Mouse (Mus musculus) right cerebral cortex, postnatal 10 days (tissue): Measurements from ENCODE around the gene Rabep2.

ENCODE experiments used
- DNase-seq, 2 experiments: peaks; one replicate each; pipeline ENCODE4 v3.0.0; 2021; ENCODE audit warnings: low spot score in 2 of 2

Rabep2 gene

DNA sequence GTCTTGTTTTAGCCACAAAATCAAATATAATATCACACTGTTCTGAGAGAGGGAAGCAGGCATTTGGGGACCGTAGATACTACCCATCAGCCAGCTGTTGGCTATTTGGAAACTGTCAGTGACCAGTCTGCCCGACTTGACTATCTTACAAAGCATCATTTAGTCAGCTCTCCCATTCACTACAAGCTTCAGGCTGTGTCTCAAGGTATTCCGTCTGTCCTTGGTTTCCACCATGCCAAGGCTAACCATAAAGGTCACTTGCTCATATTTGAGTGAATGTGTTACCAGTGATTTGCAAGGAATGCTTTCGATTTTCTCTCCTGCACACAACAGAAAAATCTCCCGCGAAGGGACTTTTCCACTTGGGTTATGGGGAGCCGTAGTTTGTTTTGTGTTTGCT lies 6.2 kb downstream of the Rabep2 start:
- DNase-seq, result no peak

DNA sequence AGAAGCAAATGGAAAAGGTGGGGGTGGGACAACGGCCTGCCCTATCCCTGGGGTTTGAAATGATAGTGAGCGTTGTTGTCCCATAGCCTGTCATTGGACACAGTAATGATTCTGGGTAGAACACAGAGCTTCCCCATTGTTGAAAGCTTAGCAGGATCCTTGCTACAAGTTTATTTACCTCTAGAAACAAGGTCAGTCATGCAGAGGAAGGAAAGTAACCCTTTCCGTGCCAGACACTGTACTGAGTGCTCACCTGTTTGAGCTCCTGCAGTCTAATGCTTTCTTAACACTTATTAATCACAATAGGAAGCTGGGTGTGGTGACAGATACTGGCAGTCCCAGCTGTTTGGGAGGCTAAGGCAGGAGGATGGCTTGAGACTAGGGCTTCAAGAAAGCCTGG lies 7.2 kb downstream of the Rabep2 start:
- no peak for DNase-seq

DNA sequence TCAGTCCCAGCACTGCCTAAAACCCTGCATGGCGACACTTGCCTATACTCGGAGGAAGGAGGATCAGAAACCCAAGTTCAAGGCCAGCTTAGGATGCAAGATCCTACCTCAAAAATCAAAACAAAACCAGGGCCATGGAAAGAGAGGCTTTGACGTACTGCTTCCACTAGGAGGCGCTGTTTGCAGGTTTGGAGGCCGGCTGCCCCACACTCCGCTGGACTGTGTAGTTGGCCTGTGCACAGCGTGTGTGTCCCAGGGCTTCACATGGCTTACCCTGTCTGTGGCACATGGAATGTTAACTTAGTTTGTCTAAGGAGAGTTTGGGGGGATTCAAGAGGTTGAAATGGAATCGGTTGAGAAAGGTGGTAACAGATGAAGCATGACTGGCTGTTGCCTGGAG lies 8.3 kb downstream of the Rabep2 start:
- peak in 1 of 2 experiments; percentile 38 for DNase-seq

DNA sequence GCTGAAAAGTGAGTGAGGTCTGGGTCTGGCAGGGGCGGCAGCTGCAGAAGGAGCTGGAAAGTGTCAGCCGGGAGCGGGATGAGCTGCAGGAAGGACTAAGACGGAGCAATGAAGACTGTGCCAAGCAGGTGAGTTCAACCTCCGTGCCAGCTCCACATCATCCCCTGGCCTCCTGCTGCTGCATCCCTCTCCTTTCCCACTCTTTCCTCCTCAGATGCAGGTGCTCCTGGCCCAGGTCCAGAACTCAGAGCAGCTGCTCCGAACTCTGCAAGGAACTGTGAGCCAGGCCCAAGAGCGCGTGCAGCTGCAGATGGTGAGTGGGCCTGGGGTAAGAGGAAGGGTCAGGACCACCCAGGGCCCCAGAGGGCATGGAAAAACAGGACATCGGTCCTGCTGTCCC lies 11.6 kb downstream of the Rabep2 start:
- no peak for DNase-seq

DNA sequence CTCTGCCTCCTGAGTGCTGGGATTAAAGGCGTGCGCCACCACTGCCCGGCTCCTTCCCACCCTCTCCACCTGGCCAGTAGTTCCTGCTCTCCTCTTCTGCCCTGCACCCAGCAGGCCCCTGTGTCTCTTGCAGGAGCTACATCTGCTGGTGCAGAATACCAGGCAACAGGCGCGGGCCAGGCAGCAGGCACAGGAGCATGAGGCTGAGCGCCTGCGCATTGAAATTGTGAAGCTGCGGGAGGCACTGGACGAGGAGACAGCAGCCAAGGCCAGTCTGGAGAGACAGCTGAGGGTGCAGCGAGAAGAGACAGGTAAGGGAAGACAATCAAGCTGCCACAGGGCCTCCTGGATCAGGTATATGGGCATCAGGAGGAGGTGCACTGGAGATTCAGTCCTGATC lies 15.4 kb downstream of the Rabep2 start:
- DNase-seq, result no peak

DNA sequence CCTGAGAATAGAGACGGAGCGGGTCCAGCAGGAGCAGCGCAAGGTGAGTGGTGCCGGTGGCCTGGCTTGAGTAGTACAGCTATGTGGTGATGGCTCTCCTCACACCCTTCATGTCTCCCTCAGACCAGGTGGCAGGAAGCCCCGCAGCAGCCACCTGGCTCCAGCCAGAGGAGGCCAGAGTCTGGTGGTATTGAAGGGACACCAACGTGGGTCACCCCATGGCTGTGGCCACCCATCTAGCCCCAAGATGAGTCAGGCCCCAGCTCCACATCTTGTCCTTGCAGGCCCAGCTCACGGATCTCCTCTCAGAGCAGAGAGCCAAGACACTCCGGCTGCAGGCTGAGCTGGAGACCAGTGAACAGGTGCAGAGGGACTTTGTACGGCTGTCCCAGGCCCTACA lies 16.0 kb downstream of the Rabep2 start:
- no peak for DNase-seq

DNA sequence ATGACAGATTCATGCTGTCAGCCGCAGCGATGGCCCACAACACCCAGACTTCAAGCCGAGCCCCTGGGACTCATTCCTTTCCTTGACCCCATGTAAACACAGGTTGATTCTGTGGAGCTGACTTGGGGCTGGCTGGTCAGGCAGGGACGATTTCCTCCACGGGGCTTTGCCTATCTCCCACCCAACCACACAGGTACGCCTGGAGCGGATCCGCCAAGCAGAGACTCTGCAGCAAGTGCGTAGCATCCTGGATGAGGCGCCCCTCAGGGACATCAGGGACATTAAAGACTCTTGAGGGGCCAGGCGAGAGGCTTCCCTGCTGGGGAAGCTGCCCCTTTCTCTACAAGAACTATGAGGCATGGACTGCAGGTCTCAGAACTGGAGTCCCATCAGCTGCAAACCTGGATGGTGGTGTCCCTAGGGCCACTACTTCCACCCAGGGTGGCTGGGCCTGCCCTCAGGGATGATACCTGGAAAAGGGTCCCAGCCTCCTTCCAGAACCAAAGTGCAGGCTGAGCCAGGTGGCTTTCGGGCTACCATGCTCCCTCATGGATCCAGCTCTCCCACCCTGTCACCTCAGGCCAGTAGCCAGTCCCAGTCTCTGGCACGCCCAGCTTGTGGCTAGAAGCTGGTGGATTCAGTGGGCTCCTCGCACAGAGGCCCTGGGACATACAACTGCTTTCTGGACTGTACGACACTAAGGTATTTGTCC lies 16.7 kb downstream of the Rabep2 start:
- no peak for DNase-seq

DNA sequence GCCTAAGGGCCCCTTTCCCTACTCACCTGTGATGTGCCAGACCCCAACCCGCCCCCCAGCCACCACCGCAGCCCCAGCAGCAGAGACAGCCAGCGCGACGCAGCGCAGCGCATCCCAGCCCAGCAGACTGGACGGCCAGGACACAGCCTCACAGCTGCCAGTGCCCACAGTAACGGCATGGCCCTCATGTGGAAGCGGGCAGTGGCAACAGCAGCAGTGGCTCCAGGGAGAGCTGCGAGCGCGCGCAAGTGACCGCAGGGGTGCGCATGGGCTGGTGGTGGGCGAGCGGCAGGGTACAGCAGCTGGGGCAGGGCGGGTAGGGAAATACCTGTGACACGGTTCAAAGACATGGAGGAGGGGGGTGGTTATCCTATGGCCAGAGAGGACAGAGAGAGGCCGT lies 17.7 kb downstream of the Rabep2 start:
- no peak for DNase-seq

DNA sequence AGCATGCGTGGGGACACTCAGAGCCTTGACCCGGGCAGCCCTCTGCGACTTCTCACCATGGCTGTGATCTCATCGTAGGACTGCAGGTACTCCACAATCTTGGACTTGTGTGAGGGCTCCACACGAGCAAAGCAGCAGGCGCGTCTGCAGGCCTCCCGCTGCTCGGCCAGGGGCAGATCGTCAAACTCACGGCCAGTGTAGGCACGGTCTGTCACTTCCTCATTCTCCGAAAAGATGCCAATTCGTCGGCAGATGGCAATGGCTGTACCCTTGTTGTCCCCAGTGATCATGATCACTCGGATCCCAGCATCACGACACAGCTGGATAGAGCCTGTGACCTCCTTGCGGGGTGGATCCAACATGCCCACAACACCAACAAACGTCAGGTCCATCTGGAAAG lies 19.9 kb downstream of the Rabep2 start:
- no peak for DNase-seq

DNA sequence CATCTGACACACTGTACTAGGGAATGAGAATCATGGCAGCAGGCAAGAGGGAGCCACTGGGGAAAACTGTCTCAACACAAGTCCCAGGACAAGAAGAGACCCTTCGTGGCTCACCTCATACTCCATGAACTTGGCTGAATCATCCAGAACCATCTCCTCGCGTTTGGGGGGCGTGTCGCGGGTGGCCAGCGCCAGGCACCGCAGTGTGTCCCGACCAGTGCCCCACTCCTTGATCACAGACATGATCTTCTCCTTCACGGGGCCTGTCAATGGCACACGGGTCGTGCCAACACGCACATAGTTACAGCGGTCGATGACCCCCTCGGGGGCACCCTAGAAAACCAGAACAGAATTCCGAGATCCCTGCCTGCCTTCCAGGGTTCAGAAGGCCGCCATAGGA lies 21.4 kb downstream of the Rabep2 start:
- DNase-seq, result no peak

DNA sequence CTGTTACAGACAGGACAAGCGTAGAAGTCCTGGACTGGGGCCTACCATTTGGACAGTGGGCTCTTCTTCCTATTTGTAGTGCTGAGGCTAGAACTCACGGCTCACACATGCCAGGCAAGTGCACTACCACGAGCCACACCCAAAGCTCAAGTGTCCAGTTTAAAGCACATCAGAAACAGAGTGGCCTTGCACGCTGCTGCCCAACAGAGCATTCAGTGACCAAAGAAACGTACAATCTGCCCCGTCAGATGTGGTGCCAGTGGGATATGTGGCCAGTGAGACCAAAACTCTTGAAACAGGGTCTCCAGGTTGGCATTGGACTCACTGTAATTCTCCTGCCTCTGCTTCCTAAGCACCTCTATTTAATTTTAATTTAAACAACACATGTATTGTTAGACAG lies 22.1 kb downstream of the Rabep2 start:
- no peak for DNase-seq

DNA sequence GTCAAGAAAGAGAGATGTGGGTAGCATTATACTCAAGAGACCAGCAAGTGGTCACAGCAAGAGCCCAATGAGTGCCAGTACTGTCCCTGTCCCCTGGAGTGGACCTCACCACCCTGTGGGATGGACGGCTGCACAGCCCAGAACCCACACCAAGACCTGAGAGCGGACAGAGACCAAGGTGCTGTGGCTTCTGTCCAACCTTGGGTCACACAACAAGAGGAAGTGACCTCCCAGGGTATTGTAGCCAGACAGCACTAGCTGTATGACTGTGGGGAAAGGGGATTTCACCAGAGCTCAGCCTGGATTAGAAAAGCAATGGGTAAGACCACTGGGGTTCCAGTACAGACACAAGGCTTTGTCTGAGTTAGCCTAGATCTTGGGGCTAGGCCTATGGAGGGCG lies 23.7 kb downstream of the Rabep2 start:
- no peak for DNase-seq

DNA sequence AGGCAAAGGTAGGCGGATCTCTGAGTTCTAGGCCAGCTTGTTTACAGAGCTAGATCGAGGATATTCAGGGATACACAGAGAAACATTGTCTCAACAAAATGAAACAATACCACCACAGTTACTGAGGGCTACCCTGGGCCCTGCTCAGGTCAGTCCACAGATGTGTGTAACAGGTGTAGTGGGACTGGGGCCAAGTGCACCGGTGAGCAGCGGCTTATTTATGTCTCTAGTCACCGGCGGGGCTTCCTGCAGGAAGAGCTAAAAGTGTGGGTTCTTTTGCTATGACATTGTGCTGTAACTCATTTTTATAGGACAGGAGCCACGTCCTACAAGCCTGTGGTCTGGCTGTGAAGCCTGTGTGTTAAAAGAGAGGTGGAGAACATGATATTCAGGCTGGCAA lies 25.3 kb downstream of the Rabep2 start:
- DNase-seq, result no peak

DNA sequence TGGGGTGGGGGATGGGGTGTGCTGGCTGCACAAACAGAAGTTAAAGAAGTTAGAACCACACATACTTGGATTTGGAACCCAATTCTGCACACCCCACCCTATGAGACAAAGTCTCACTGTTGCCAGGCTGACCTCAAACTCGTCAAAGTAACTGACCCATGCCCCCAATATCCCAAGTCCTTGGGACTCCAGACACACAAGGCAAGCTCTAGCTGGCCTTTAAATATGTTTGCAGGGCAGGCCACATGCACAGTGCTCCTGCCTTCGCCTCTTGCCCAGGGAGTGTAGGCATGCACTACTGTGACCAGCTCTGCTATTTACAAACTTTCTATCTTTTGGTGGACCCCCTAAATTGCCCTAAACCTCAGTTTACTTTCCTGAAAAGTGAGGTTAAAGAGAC lies 26.7 kb downstream of the Rabep2 start:
- DNase-seq, result no peak

DNA sequence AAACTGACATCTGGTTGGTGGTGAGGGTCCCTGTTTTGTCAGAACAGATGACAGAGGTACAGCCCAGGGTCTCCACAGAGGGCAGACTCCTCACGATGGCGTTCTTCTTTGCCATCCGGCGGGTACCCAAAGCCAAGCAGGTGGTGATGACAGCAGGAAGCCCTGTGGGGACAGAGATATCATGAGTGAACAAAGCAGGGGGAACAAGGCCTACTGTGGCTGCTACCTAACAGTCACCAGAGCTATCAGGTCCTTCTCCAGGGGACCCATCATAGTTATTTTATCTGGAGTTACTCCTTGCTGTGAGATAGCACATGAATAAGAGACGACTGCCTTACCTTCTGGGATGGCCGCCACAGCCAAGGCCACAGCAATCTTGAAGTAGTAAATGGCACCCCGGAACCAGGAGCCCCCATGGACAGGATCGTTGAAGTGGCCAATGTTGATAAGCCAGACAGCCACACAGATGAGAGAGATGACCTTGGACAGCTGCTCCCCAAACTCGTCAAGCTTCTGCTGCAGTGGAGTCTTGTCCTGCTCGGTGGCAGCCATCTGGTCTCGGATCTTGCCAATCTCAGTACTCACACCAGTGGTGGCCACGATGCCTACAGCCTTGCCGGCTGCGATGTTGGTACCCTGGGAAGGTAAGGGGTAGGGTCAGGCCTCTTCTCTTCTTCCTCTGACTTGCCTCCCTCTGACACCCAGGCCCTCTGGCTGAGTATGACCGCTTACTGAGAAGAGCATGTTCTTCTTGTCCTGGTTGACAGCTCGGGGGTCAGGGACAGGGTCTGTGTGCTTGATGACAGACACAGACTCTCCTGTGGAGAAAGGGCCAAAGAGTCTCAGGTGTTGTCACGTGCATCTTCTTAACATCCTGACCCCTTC lies 28.1 kb downstream of the Rabep2 start:
- no peak for DNase-seq

DNA sequence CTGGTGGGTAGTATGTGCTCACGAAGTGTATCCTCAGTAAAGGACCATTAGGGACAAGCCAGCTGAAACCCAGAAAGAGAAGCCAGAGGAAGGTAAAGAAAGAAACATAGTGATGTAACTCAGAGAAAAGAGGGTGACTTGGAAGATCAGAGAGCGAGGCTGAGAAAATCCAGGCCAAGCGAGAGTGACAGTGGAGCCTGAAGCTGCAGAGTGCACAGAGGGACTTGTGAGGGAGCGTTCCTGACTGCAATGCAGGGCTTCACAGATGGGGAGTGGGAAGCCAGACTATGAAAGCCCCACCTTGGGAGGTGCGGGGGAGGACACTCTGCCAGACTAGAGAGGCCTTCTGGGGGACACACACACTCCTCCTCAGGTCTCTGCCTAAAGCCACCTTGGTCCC lies 29.7 kb downstream of the Rabep2 start:
- no peak for DNase-seq

DNA sequence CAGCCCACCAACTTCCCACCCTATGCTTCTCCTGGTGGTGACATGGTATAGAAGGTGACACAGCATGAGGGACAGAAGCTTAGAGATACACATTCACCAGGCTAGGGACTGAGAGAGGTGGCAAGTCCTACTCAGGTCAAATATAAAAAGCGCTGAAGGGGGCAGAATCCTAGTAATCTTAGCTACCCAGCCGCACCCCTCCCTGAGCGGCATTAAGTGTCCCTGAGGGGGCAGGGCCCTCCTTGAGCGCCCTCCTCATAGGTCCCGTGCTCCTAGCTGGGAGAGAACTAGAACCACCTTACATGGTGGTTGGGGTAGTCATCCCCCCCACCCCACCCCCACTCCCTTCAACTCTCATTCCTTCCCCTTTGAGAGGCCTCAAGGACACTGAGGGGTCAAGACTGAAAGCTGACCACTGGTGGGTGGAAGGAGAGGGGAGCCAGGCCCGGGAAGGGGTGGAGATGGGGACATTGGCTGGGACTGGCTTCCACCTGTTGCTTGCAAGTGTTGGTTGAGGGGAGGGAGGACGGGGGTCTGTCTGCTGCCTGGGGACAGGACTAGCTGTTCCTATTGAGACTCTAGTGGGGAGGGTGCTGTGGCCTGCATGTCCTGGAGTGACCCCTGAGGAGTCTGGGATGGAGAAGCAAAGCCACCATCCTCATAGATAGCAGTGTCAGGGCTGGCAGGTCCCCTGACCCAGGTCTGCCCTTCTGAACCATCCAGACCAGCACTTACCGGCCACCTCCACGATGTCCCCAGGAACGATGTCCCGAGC lies 30.5 kb downstream of the Rabep2 start:
- no peak for DNase-seq

DNA sequence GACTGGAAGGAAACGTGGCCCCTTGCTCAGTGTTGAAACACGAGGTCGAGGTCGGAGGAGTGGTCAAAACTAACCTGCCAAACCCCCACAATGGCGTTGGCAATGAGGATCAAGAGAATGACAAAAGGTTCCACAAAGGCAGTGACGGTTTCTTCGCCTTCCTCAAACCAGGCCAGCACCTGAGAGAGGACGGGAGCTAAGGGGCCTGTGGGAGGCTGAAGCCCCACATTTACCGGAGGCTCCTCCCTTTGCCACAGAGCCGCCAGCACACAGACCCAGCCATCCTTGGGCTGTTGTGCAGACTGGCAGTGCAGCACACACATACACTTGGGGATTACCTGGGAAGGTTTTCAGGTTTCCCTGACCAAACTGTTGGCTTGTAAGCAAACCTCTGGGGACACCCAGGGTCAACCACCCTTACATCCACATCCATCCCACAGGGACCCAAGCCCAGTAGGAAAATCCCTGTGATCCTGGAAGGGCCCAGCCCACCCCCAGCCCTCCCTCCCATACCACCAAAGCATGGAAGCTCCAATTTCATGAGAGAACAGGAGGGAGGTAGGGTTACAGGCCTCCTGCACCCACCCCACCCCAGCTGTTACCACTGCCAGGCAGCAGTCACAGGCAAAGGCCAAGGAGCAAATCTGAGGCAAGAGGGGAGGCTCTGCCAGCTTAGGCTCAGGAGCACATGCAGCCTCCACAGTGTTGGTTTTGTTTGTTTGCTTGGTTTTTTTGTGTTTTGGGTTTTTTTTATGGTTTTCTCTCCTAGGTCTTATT lies 32.3 kb downstream of the Rabep2 start:
- no peak for DNase-seq

DNA sequence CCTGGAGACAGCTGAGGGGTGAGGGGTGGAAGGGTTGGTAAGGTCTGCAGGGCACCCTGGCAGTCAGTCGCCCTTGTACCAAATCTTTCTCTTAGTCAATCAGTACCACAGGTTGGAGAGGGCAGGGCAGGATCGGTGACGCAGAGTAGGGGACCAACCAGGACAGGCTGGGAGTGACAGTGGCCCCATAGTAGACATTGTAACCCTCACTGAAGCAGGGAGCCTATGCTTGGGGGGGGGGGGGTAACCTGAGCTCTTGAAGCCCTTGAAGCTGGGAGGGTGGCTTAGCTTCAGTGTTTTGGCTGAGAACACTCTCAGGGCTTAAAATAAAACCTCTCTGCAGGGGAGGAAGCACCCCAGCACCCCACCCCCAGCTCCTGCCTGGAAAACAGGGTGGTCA lies 33.1 kb downstream of the Rabep2 start:
- DNase-seq, result no peak

DNA sequence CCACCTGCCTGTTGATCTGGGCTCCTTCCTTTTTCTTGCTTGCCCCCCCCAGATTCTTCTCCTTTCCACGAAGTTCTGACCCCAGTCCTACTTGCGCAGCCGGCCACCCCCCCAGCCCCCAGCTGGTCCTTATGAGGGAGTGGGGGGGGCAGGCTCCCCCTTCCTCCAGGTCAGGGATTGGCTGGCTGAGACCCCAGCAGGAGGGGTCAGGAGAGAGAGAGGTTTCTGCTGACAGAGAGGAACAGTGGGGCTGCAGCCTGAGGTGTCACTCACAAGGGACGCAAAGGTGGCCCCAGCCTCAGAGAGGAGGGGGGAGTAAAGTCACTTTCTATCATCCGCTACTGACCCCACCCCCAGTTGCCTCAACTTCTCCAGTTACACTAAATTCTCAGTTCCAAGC lies 34.4 kb downstream of the Rabep2 start, which contains the start of gene Atp2a1:
Atp2a1 (minus strand) TSS at position 105 of the 400 bp plus-strand sequence.
- no peak for DNase-seq

DNA sequence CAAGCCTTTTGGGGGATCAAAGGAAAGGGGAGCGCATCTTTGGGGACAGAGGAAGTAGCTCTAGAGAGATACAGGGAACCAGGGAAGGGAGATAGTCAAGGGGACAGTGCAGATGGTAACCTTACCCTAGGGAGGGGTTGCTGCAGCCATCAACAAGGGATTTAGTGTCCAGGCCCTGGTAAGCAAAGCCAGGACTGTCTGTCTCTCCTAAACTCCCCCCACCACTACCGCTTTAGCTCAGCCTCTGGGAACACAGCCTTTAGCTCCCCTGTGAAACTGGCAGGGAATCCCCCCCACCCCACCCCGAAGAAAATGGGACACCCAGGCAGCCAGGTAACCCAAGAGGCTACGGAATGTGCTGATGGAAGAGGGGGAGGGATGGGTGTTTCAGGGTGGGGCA lies 35.0 kb downstream of the Rabep2 start:
- no peak for DNase-seq

DNA sequence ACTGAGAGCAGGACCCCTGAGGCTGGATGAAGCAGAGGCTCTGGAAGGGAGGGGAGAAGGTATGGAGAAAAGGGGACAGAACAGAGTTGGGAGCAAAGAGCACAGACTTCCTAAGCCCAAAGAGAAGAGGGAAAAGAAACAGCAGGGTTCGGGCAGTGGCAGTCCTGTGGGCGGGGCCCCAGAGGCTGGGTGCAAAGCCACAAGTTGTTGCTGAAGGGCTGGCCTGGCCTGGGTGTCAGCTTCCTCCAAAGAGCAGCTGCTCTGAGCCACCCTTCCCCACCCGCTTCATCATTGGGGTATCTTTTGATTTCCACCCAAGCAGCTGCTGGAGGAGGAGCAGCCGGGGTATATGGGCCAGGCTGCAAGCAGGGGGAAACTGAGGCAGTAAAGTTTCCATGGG lies 35.6 kb downstream of the Rabep2 start:
- no peak for DNase-seq
